Mouse (Mus musculus): ENCODE data around the gene Slc12a3.

GRCm38 (mm10) chr8:94357220-94357619, 28.2 kb downstream of the Slc12a3 start:
- no peak for TF ChIP-seq SMC3 (IDR thresholded peaks at IDR 0.05; ENCODE audit: low read depth, low read length)
- no peak for TF ChIP-seq NELFE (IDR thresholded peaks at IDR 0.05; ENCODE audit: low read depth, low read length)
- no peak for TF ChIP-seq ZNF384 (IDR thresholded peaks at IDR 0.05; ENCODE audit: low read depth, low read length)

All from CH12.LX (cell line).